Mouse (Mus musculus) liver, embryonic 12.5 days (tissue): ENCODE results near the gene Pfn1. TPM values are rescaled to one million over a fixed set of nuclear protein-coding genes. Genes with fewer than 3 reads are reported as not detected.

Source experiments
- ATAC-seq: fragments of 200-750 bp; cut with Nextera tagmentation; 2 replicates; pipeline ENCODE4 v1.8.0; 2017; ENCODE audit warnings: moderate number of reproducible peaks, mild to moderate bottlenecking, moderate library complexity
- H3K27ac ChIP-seq: fragments of 300-500 bp; sonication (generic); 2 replicates; pipeline ENCODE4 v1.5.1; 2016; ENCODE audit warnings: mild to moderate bottlenecking
- H3K27me3 ChIP-seq: fragments of 300-500 bp; sonication (generic); replicated peaks from 2 replicates; pipeline ENCODE4 v1.6.1; 2016; ENCODE audit warnings: mild to moderate bottlenecking, moderate library complexity
- H3K36me3 ChIP-seq: fragments of 300-500 bp; sonication (generic); 2 replicates; pipeline ENCODE4 v1.6.1; 2016; ENCODE audit warnings: mild to moderate bottlenecking, moderate library complexity
- H3K4me1 ChIP-seq: fragments of 300-500 bp; sonication (generic); 2 replicates; pipeline ENCODE4 v1.6.1; 2016
- H3K4me2 ChIP-seq: fragments of 300-500 bp; sonication (generic); 2 replicates; pipeline ENCODE4 v1.6.1; 2016; ENCODE audit warnings: mild to moderate bottlenecking, moderate library complexity
- H3K4me3 ChIP-seq: fragments of 300-500 bp; sonication (generic); 2 replicates; pipeline ENCODE4 v1.5.1; 2016; ENCODE audit warnings: mild to moderate bottlenecking, moderate library complexity
- H3K9ac ChIP-seq: fragments of 300-500 bp; sonication (generic); 2 replicates; pipeline ENCODE4 v1.6.1; 2016; ENCODE audit warnings: mild to moderate bottlenecking, moderate library complexity
- H3K9me3 ChIP-seq: fragments of 300-500 bp; sonication (generic); replicated peaks from 2 replicates; pipeline ENCODE4 v1.6.1; 2016; ENCODE audit warnings: mild to moderate bottlenecking, moderate library complexity
- WGBS: fragments of 180-500 bp; shearing (Covaris S2); methylation state at CpG from one replicate; pipeline ENCODE4 v1.1.7; 2016; ENCODE audit not compliant: insufficient replicate concordance; 5-methylcytosine and 5-hydroxymethylcytosine counted together
- polyA plus RNA-seq: library from polyadenylated mRNA; unstranded; fragments of >200 nt; fragmentation: Nextera tagmentation; extraction: Ambion mirVana; gene quantifications from 2 replicates; pipeline ENCODE4 v1.2.1, GENCODE M21; 2016

The Pfn1 gene
- polyA plus RNA-seq, 1 experiment from 2014 or later, result 1,519 TPM

DNA sequence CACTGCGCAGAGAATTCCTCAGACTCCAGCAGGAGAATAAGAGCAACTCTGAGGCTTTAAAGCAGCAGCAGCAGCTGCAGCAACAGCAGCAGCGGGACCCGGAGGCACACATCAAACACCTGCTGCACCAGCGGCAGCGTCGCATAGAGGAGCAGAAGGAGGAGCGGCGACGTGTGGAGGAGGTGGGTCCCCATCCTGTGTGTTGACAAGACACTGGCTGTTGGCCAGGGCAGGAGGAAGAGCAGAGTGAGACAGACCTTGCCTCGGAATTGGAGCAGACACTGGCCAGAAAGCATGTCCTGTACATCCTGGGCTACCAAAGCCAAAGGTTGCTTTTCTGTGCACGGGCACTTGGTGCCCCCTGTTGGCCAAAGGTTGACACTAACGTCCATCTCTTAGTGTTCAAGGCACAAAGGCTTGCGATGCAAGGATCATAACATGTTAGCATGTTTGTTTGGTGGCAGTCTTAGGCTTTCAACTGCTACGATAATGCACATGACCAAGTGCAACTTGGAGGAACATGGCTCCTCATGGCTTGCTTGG lies 49.3 kb downstream of the Pfn1 start:
- 0 out of 2 replicates have a peak, but pooled peaks cover 4% of the 10 kb centered on the region for H3K4me1 ChIP-seq
- H3K9me3 ChIP-seq, result no peaks in the 10 kb centered on the region
- H3K9ac ChIP-seq, result no peak overlapping the region
- H3K27ac ChIP-seq, result no peak overlapping the region
- ATAC-seq, result no peak
- no peaks in the 10 kb centered on the region for H3K27me3 ChIP-seq
- H3K36me3 ChIP-seq, result peaks cover 92% of the 10 kb centered on the region
- 60% methylated on average over 14 of the region's 14 CpGs for WGBS
- H3K4me3 ChIP-seq, result no peak overlapping the region
- no peak overlapping the region for H3K4me2 ChIP-seq

Other genes starting within 250 kb of the Pfn1 start
- gene Pelp1, start 244.6 kb downstream of the Pfn1 start, polyA plus RNA-seq, result 28.6 and 29.7 TPM in 2 replicates
- 17.9 and 22.5 TPM in 2 replicates for gene Arrb2, start 222.0 kb downstream of the Pfn1 start, polyA plus RNA-seq
- gene Med11, start 202.7 kb downstream of the Pfn1 start, polyA plus RNA-seq, result 19.7 and 21.7 TPM in 2 replicates
- gene Zmynd15, start 195.2 kb downstream of the Pfn1 start, polyA plus RNA-seq, result 0.12 and 0.23 TPM in 2 replicates
- gene Cxcl16, start 194.7 kb downstream of the Pfn1 start, polyA plus RNA-seq, result 0.87 and 1.1 TPM in 2 replicates
- 2.8 and 2.9 TPM in 2 replicates for gene Tm4sf5, start 149.4 kb downstream of the Pfn1 start, polyA plus RNA-seq
- gene Vmo1, start 140.0 kb downstream of the Pfn1 start, polyA plus RNA-seq, result 0.42 and 0.44 TPM in 2 replicates
- 15.3 and 17.5 TPM in 2 replicates for gene Gltpd2, start 135.4 kb downstream of the Pfn1 start, polyA plus RNA-seq
- gene Psmb6, start 129.3 kb downstream of the Pfn1 start, polyA plus RNA-seq, result 415 and 437 TPM in 2 replicates
- not detected in 2 replicates for gene Gm40193, start 121.7 kb downstream of the Pfn1 start, polyA plus RNA-seq
- gene Pld2, start 114.6 kb downstream of the Pfn1 start, polyA plus RNA-seq, result 2.0 and 2.6 TPM in 2 replicates
- gene Mink1, start 91.8 kb downstream of the Pfn1 start, polyA plus RNA-seq, result 8.3 and 8.7 TPM in 2 replicates
- gene 4930544D05Rik, start 38.8 kb downstream of the Pfn1 start, polyA plus RNA-seq, result not detected in 2 replicates
- not detected in 2 replicates for gene Chrne, start 35.4 kb downstream of the Pfn1 start, polyA plus RNA-seq
- gene Gp1ba, start 15.5 kb downstream of the Pfn1 start, polyA plus RNA-seq, result 5.5 and 5.6 TPM in 2 replicates
- 73.6 and 86.1 TPM in 2 replicates for gene Rnf167, start 7.4 kb downstream of the Pfn1 start, polyA plus RNA-seq
- gene Slc25a11, start 7.2 kb downstream of the Pfn1 start, polyA plus RNA-seq, result 77.3 and 83.3 TPM in 2 replicates
- gene Eno3, start 2.6 kb upstream of the Pfn1 start, polyA plus RNA-seq, result 6.7 and 7.6 TPM in 2 replicates
- gene Spag7, start 14.8 kb upstream of the Pfn1 start, polyA plus RNA-seq, result 76.8 and 84.5 TPM in 2 replicates
- gene Camta2, start 33.5 kb upstream of the Pfn1 start, polyA plus RNA-seq, result 6.1 and 6.4 TPM in 2 replicates
- 0.41 and 0.97 TPM in 2 replicates for gene Inca1, start 45.5 kb upstream of the Pfn1 start, polyA plus RNA-seq
- 1.0 and 1.1 TPM in 2 replicates for gene Kif1c, start 45.9 kb upstream of the Pfn1 start, polyA plus RNA-seq
- 1.9 and 2.2 TPM in 2 replicates for gene Zfp3, start 109.6 kb upstream of the Pfn1 start, polyA plus RNA-seq
- gene Scimp, start 157.9 kb upstream of the Pfn1 start, polyA plus RNA-seq, result 0.26 and 0.41 TPM in 2 replicates
- 21.1 and 23.0 TPM in 2 replicates for gene Rabep1, start 190.1 kb upstream of the Pfn1 start, polyA plus RNA-seq